Mouse (Mus musculus): ENCODE measurements around the gene Qrich2. TPM values are rescaled to one million over a fixed set of nuclear protein-coding genes. Genes with fewer than 3 reads are reported as not detected.
A peak's percentile ranks its signal among the peaks of the same experiment; 100 is the strongest.

Qrich2 gene
- polyA plus RNA-seq, 1 experiment from 2014 or later, result 0.30 TPM

- Histone ChIP-seq H3K9ac (no peak overlapping the region), H3K4me2 (replicated peaks) (no peak overlapping the region), H3K4me3 (replicated peaks) (no peak overlapping the region), H3K27me3 (replicated peaks) (no peaks in the 10 kb centered on the region), H3K4me1 (replicated peaks) (peaks cover 33% of the 10 kb centered on the region), H3K36me3 (peaks cover 23% of the 10 kb centered on the region), H3K9me3 (no peaks in the 10 kb centered on the region), H3K27ac (0 out of 2 replicates have a peak overlapping the region, but pooled peaks have one; percentile 20)
- ATAC-seq, result no peak
- 68% methylated on average over 7 of the region's 7 CpGs for WGBS
These were observed 25.5 kb downstream of the Qrich2 start for GRCm38 (mm10) chr11:116440408-116441068.

- H3K4me3 ChIP-seq (replicated peaks), result no peak overlapping the region
- ATAC-seq, result no peak
- no peaks in the 10 kb centered on the region for H3K9me3 ChIP-seq
- H3K4me1 ChIP-seq (replicated peaks), result peaks cover 28% of the 10 kb centered on the region
- H3K27me3 ChIP-seq (replicated peaks), result no peaks in the 10 kb centered on the region
- peaks cover 23% of the 10 kb centered on the region for H3K36me3 ChIP-seq
- H3K4me2 ChIP-seq (replicated peaks), result no peak overlapping the region
- 0 out of 2 replicates have a peak overlapping the region, but pooled peaks have one; percentile 13 for H3K27ac ChIP-seq
- 76% methylated on average over 19 of the region's 19 CpGs for WGBS
- no peak overlapping the region for H3K9ac ChIP-seq
These were observed 26.5 kb downstream of the Qrich2 start for GRCm38 (mm10) chr11:116439269-116440240.

GRCm38 (mm10) chr11:116437541-116437940, 28.5 kb downstream of the Qrich2 start:
- no peaks in the 10 kb centered on the region for H3K27me3 ChIP-seq (replicated peaks)
- H3K27ac ChIP-seq, result peak overlapping the region; percentile 70; the same call in 1 of the 2 replicates
- no peaks in the 10 kb centered on the region for H3K9me3 ChIP-seq
- H3K4me2 ChIP-seq (replicated peaks), result peak overlapping the region; percentile 71; the same call in 1 of the 2 replicates
- no peak for ATAC-seq
- peaks cover 30% of the 10 kb centered on the region for H3K4me1 ChIP-seq (replicated peaks)
- peaks cover 23% of the 10 kb centered on the region for H3K36me3 ChIP-seq
- H3K4me3 ChIP-seq (replicated peaks), result no peak overlapping the region
- H3K9ac ChIP-seq, result 0 out of 2 replicates have a peak overlapping the region, but pooled peaks have one; percentile 3
- WGBS, result 83% methylated on average over 11 of the region's 11 CpGs

GRCm38 (mm10) chr11:116436725-116437331, 29.2 kb downstream of the Qrich2 start:
- H3K4me3 ChIP-seq (replicated peaks), result peak overlapping the region; percentile 73; the same call in 1 of the 2 replicates
- peak overlapping the region; percentile 36; the same call in 1 of the 2 replicates for H3K9ac ChIP-seq
- peak overlapping the region; percentile 71 for H3K4me2 ChIP-seq (replicated peaks)
- peaks cover 23% of the 10 kb centered on the region for H3K36me3 ChIP-seq
- H3K9me3 ChIP-seq, result no peaks in the 10 kb centered on the region
- 0 out of 2 replicates have a peak, but pooled peaks have one; percentile 13 for ATAC-seq
- WGBS, result 45% methylated on average over 4 of the region's 4 CpGs
- peaks cover 30% of the 10 kb centered on the region for H3K4me1 ChIP-seq (replicated peaks)
- H3K27me3 ChIP-seq (replicated peaks), result no peaks in the 10 kb centered on the region
- peak overlapping the region; percentile 70 for H3K27ac ChIP-seq

GRCm38 (mm10) chr11:116435992-116436724, 29.9 kb downstream of the Qrich2 start:
- Histone ChIP-seq H3K4me1 (replicated peaks) (peaks cover 30% of the 10 kb centered on the region), H3K9me3 (no peaks in the 10 kb centered on the region), H3K4me2 (replicated peaks) (peak overlapping the region; percentile 71), H3K4me3 (replicated peaks) (peak overlapping the region; percentile 73), H3K27me3 (replicated peaks) (no peaks in the 10 kb centered on the region), H3K27ac (peak overlapping the region; percentile 70), H3K36me3 (peaks cover 23% of the 10 kb centered on the region), H3K9ac (peak overlapping the region; percentile 36)
- ATAC-seq, result no peak
- WGBS, result 47% methylated on average over 5 of the region's 5 CpGs

GRCm38 (mm10) chr11:116434967-116435752, 30.9 kb downstream of the Qrich2 start:
- Histone ChIP-seq H3K27me3 (replicated peaks) (no peaks in the 10 kb centered on the region), H3K27ac (peak overlapping the region; percentile 94), H3K9me3 (no peaks in the 10 kb centered on the region), H3K4me1 (replicated peaks) (peaks cover 32% of the 10 kb centered on the region), H3K4me3 (replicated peaks) (peak overlapping the region; percentile 73), H3K9ac (peak overlapping the region; percentile 88), H3K4me2 (replicated peaks) (peak overlapping the region; percentile 71), H3K36me3 (peaks cover 23% of the 10 kb centered on the region)
- ATAC-seq, result no peak
- WGBS, result 43% methylated on average over 12 of the region's 12 CpGs

GRCm38 (mm10) chr11:116434287-116434966, 31.6 kb downstream of the Qrich2 start:
- Histone ChIP-seq H3K27me3 (replicated peaks) (no peaks in the 10 kb centered on the region), H3K4me2 (replicated peaks) (peak overlapping the region; percentile 71), H3K9me3 (no peaks in the 10 kb centered on the region), H3K4me1 (replicated peaks) (peaks cover 27% of the 10 kb centered on the region), H3K4me3 (replicated peaks) (peak overlapping the region; percentile 73), H3K36me3 (peaks cover 20% of the 10 kb centered on the region), H3K27ac (peak overlapping the region; percentile 94), H3K9ac (peak overlapping the region; percentile 88)
- 0 out of 2 replicates have a peak, but pooled peaks have one; percentile 1 for ATAC-seq
- under 1% methylated on average over 41 of the region's 67 CpGs for WGBS

- peak within 1 kb of the TSS; percentile 73 for H3K4me3 ChIP-seq (replicated peaks)
- H3K27ac ChIP-seq, result peak within 1 kb of the TSS; percentile 94
- ATAC-seq, result peak; percentile 90
- WGBS, result 4% methylated on average over 58 of the region's 66 CpGs
- H3K27me3 ChIP-seq (replicated peaks), result no peaks in the 10 kb centered on the region
- H3K36me3 ChIP-seq, result peaks cover 16% of the 10 kb centered on the region
- peak within 1 kb of the TSS; percentile 71 for H3K4me2 ChIP-seq (replicated peaks)
- no peaks in the 10 kb centered on the region for H3K9me3 ChIP-seq
- H3K9ac ChIP-seq, result peak within 1 kb of the TSS; percentile 88
- peaks cover 24% of the 10 kb centered on the region for H3K4me1 ChIP-seq (replicated peaks)
These were observed 32.4 kb downstream of the Qrich2 start, which contains the start of gene Ubald2 for GRCm38 (mm10) chr11:116433356-116434286. Gene Ubald2 (plus strand): TSS chr11:116434094.

GRCm38 (mm10) chr11:116432593-116433355, 33.3 kb downstream of the Qrich2 start:
- Histone ChIP-seq H3K4me1 (replicated peaks) (peaks cover 24% of the 10 kb centered on the region), H3K4me3 (replicated peaks) (no peak overlapping the region), H3K9ac (no peak overlapping the region), H3K9me3 (no peaks in the 10 kb centered on the region), H3K27ac (peak overlapping the region; percentile 90), H3K4me2 (replicated peaks) (no peak overlapping the region), H3K27me3 (replicated peaks) (no peaks in the 10 kb centered on the region), H3K36me3 (peaks cover 16% of the 10 kb centered on the region)
- 66% methylated on average over 8 of the region's 8 CpGs for WGBS
- no peak for ATAC-seq

Measured in intestine, embryonic 15.5 days (tissue).